Mouse (Mus musculus): Measurements from ENCODE around the gene Tpte. TPM values are rescaled to one million over a fixed set of nuclear protein-coding genes. Genes with fewer than 3 reads are reported as not detected.

The Tpte gene
- polyA plus RNA-seq, 1 experiment from 2014 or later, result not detected

DNA sequence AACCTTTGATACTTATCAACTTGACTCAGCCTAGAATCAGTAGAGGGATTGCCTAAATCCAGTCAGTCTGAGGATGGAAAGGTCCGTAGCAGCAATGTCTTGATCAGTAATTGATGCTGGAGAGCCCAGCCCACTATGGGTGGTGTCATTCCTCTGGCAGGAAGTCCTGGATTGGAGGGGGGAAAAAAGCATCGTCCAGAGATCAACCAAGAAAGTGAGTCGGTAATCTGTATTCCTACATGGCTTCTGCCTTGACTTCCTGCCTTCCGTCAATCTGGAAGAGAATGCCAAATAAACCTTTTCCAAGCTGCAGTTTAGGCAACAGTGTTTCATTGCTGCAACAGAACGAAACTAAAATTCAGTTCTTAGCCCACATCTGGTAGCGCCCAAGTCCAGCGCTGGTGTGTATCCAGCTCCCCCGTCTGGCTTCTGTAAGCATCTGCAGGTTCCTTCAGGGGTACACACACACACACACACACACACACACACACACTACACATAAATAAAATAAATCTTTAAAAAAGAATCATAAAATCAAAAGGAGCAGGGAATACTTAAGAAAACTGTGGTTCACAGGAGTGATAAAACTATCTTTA is 116.1 kb downstream of the Tpte start:
- Histone ChIP-seq H3K36me3 (0 out of 2 replicates have a peak, but pooled peaks cover 1% of the 10 kb centered on the region), H3K4me3 (replicated peaks) (peak overlapping the region; percentile 88), H3K27ac (replicated peaks) (0 out of 2 replicates have a peak overlapping the region, but pooled peaks have one; percentile 82), H3K9ac (no peak overlapping the region), H3K9me3 (replicated peaks) (no peaks in the 10 kb centered on the region), H3K4me2 (replicated peaks) (peak overlapping the region; percentile 64), H3K4me1 (peaks cover 13% of the 10 kb centered on the region), H3K27me3 (no peaks in the 10 kb centered on the region)
- 78% methylated on average over 8 of the region's 8 CpGs for WGBS
- ATAC-seq (ENCODE audit: insufficient number of reproducible peaks, low FRiP score, low TSS enrichment, low read depth), result no peak

DNA sequence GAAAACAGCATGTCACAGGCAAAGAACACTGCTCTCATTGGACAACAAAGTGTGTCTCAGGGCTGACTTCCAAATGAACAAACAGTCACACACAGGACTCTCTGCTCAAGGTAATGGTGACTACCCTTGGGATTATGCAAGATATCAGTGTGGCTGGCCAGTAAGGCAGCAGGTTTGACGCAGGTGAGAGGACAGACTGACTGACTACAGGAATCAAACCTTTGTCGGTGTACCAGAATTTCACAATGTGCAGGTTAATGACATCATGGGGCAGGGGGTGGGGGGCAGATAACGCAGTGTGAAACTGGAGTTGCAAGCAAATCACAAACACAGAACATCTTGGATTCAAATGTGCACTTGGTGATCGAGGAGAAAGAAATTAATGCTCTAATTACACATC is 117.4 kb downstream of the Tpte start:
- H3K4me3 ChIP-seq (replicated peaks), result no peak overlapping the region
- no peak overlapping the region for H3K4me2 ChIP-seq (replicated peaks)
- H3K9ac ChIP-seq, result no peak overlapping the region
- H3K27me3 ChIP-seq, result no peaks in the 10 kb centered on the region
- H3K27ac ChIP-seq (replicated peaks), result no peak overlapping the region
- H3K36me3 ChIP-seq, result no peaks in the 10 kb centered on the region
- 81% methylated on average over 4 of the region's 4 CpGs for WGBS
- H3K9me3 ChIP-seq (replicated peaks), result no peaks in the 10 kb centered on the region
- no peak for ATAC-seq (ENCODE audit: insufficient number of reproducible peaks, low FRiP score, low TSS enrichment, low read depth)
- H3K4me1 ChIP-seq, result peaks cover 13% of the 10 kb centered on the region

DNA sequence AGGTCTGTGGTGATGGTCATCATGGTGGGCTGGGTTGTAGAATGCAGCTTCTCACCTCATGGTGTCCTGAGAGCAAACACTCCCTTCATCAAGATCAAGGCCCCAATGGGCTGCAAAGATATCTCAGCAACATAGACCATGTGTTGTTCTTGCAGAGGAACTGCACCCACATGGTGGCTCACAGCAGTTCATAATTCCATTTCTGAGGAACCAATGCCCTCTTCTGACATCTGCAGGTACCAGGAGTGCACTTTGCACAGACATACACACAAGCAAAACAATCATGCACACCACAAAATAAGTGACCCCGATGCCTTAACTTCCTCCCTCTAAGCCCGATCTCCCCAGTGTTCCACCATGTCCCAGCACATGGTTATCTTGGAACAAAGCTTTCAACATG is 120.0 kb downstream of the Tpte start:
- H3K9ac ChIP-seq, result no peak overlapping the region
- H3K36me3 ChIP-seq, result no peaks in the 10 kb centered on the region
- H3K9me3 ChIP-seq (replicated peaks), result no peaks in the 10 kb centered on the region
- H3K4me2 ChIP-seq (replicated peaks), result no peak overlapping the region
- no peak overlapping the region for H3K27ac ChIP-seq (replicated peaks)
- WGBS, result 85% methylated on average over 2 of the region's 2 CpGs
- no peaks in the 10 kb centered on the region for H3K27me3 ChIP-seq
- no peak for ATAC-seq (ENCODE audit: insufficient number of reproducible peaks, low FRiP score, low TSS enrichment, low read depth)
- H3K4me3 ChIP-seq (replicated peaks), result no peak overlapping the region
- H3K4me1 ChIP-seq, result peaks cover 5% of the 10 kb centered on the region

DNA sequence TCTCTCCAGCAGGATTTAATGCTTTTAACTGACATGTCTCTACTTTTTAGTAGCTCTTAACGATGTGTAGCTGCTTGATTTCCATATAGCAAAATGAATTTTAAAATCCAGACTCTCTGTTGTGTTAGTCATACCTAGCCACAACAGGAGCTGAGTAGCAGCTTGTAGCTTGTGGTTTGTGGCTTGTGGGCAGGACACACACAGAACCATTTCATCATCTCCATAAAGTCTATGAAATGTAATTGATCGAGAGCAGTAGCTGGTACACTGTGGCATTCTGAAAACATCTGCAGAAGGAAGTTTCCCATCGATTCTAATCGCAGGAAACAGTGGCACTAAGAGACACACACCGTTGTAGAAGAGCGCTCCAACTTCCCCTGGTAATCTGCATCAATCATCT is 122.5 kb downstream of the Tpte start:
- no peak overlapping the region for H3K4me3 ChIP-seq (replicated peaks)
- no peaks in the 10 kb centered on the region for H3K36me3 ChIP-seq
- no peaks in the 10 kb centered on the region for H3K27me3 ChIP-seq
- WGBS, result 65% methylated on average over 6 of the region's 6 CpGs
- no peak overlapping the region for H3K9ac ChIP-seq
- no peak overlapping the region for H3K4me2 ChIP-seq (replicated peaks)
- ATAC-seq (ENCODE audit: insufficient number of reproducible peaks, low FRiP score, low TSS enrichment, low read depth), result no peak
- 0 out of 2 replicates have a peak, but pooled peaks cover 3% of the 10 kb centered on the region for H3K4me1 ChIP-seq
- no peaks in the 10 kb centered on the region for H3K9me3 ChIP-seq (replicated peaks)
- H3K27ac ChIP-seq (replicated peaks), result no peak overlapping the region

DNA sequence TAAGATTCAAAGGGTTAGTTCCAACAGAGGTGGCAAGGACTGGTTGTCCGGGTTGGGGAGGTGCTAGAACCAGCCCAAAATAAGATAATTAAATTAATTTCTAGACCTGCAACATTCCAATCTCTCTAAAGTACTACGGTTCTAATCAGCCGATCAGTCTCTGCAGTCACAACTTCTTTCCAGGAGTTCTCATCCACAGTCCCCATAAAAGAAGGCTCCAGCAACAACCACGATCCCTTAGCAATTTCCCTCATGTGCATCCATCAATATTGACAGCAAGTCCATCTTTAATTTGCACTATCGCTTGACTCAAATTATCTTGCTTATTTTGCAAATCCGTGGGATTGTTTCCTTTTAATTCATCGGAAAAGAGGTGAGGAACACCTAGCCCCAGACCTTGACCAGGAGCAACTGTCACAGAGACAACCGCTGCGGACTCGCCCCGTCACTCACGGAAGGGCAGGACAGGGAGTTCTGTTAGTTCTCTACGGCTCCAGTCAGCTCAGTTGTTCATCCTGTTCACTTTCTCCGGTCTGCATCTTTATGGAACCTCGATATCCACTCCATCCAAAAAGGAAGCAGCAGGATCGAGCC is 127.5 kb downstream of the Tpte start:
- ATAC-seq (ENCODE audit: insufficient number of reproducible peaks, low FRiP score, low TSS enrichment, low read depth), result no peak
- Histone ChIP-seq H3K4me1 (peaks cover 9% of the 10 kb centered on the region), H3K4me3 (replicated peaks) (peak overlapping the region; percentile 95), H3K27ac (replicated peaks) (peak overlapping the region; percentile 84; the same call in 1 of the 2 replicates), H3K36me3 (no peaks in the 10 kb centered on the region), H3K9me3 (replicated peaks) (no peaks in the 10 kb centered on the region), H3K27me3 (no peaks in the 10 kb centered on the region), H3K9ac (peak overlapping the region; percentile 97), H3K4me2 (replicated peaks) (peak overlapping the region; percentile 61)
- WGBS, result 15% methylated on average over 16 of the region's 16 CpGs

DNA sequence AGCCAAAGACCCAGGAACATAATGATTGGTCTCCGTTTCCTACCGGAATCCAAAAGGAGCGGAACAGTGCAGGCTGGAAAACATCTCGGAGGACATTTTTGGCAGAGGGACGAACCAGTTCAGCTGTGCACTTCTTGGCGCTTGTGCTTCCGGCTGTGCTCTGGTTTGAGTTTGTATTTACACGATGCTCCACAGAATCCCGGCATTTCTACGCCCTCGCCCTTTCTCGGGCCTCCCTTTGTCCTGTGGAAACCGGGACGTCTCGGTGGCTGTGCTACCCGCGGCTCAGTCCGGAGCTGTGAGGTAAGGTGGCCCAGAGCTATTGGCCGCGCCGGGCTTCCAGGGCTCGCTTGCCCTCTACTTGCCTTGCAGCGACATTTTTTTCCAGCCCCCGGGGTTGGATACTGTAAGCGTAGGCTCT is 128.1 kb downstream of the Tpte start, which contains the start of gene Mrps31:
TSS of gene Mrps31 (plus strand) at position 80 of the 421 bp plus-strand sequence.
- Histone ChIP-seq H3K27ac (replicated peaks) (peak within 1 kb of the TSS; percentile 84), H3K9ac (peak within 1 kb of the TSS; percentile 97), H3K4me2 (replicated peaks) (peak within 1 kb of the TSS; percentile 61)

DNA sequence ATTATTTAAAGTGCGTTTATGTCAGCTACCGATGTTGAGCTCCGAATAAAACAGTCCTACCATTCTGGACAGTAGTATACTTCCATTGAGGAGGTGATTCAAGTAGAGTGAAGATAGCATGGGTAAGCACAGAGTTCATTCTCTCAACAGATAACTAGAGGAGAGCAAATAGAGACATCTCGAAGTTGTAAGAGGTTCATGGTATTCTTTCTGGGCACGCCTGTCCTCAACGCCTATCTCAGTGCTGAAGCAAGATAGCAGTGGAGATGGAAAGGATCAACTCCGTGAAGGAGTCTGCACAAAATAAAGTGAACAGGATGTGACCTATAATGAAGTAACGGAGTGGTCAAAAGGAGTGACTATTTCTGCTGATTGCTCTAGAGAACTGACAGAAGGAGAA is 128.7 kb downstream of the Tpte start:
- H3K4me2 ChIP-seq (replicated peaks), result peak overlapping the region; percentile 61
- H3K4me3 ChIP-seq (replicated peaks), result peak overlapping the region; percentile 95
- ATAC-seq (ENCODE audit: insufficient number of reproducible peaks, low FRiP score, low TSS enrichment, low read depth), result no peak
- 19% methylated on average over 8 of the region's 8 CpGs for WGBS
- H3K4me1 ChIP-seq, result peaks cover 9% of the 10 kb centered on the region
- H3K27ac ChIP-seq (replicated peaks), result no peak overlapping the region
- H3K9me3 ChIP-seq (replicated peaks), result no peaks in the 10 kb centered on the region
- H3K36me3 ChIP-seq, result peaks cover 5% of the 10 kb centered on the region; the same call in 1 of the 2 replicates
- H3K9ac ChIP-seq, result peak overlapping the region; percentile 97
- no peaks in the 10 kb centered on the region for H3K27me3 ChIP-seq

More for the DNA sequence above, 128.1 kb downstream of the Tpte start, which contains the start of gene Mrps31:
- peaks cover 3% of the 10 kb centered on the region; the same call in 1 of the 2 replicates for H3K36me3 ChIP-seq
- H3K27me3 ChIP-seq, result no peaks in the 10 kb centered on the region
- peaks cover 9% of the 10 kb centered on the region for H3K4me1 ChIP-seq
- peak; percentile 87 for ATAC-seq (ENCODE audit: insufficient number of reproducible peaks, low FRiP score, low TSS enrichment, low read depth)
- peak within 1 kb of the TSS; percentile 95 for H3K4me3 ChIP-seq (replicated peaks)
- 0% methylated on average over 25 of the region's 25 CpGs for WGBS
- H3K9me3 ChIP-seq (replicated peaks), result no peaks in the 10 kb centered on the region

Other genes starting within 250 kb of the Tpte start
- gene Atp7b, start 223.1 kb upstream of the Tpte start, polyA plus RNA-seq (2015; fragmentation: Nextera tagmentation; extraction: Ambion mirVana), result 0.43 and 0.76 TPM in 2 replicates
- 28.6 and 35.7 TPM in 2 replicates for gene Alg11, start 222.7 kb upstream of the Tpte start, polyA plus RNA-seq (2015; fragmentation: Nextera tagmentation; extraction: Ambion mirVana)
- 1.1 and 2.0 TPM in 2 replicates for gene Nek5, start 158.4 kb upstream of the Tpte start, polyA plus RNA-seq (2015; fragmentation: Nextera tagmentation; extraction: Ambion mirVana)
- 3.5 and 4.1 TPM in 2 replicates for gene Nek3, start 117.0 kb upstream of the Tpte start, polyA plus RNA-seq (2015; fragmentation: Nextera tagmentation; extraction: Ambion mirVana)
- 35.6 and 38.4 TPM in 2 replicates for gene Ckap2, start 97.6 kb upstream of the Tpte start, polyA plus RNA-seq (2015; fragmentation: Nextera tagmentation; extraction: Ambion mirVana)
- gene Vps36, start 90.6 kb upstream of the Tpte start, polyA plus RNA-seq (2015; fragmentation: Nextera tagmentation; extraction: Ambion mirVana), result 36.6 and 38.5 TPM in 2 replicates
- 13.1 and 13.3 TPM in 2 replicates for gene Thsd1, start 56.1 kb upstream of the Tpte start, polyA plus RNA-seq (2015; fragmentation: Nextera tagmentation; extraction: Ambion mirVana)
- 16.5 and 17.5 TPM in 2 replicates for gene Slc25a15, start 115.2 kb downstream of the Tpte start, polyA plus RNA-seq (2015; fragmentation: Nextera tagmentation; extraction: Ambion mirVana)
- gene Mrps31, start 127.9 kb downstream of the Tpte start, polyA plus RNA-seq (2015; fragmentation: Nextera tagmentation; extraction: Ambion mirVana), result 32.1 and 33.6 TPM in 2 replicates